Mouse (Mus musculus) retina, postnatal 1 day (tissue): ENCODE results near the gene Atg16l1.

Experiments
- DNase-seq: peaks from one replicate; pipeline ENCODE4 v3.0.0-alpha.2; 2012

Gene Atg16l1

GRCm38 (mm10) chr1:87755641-87756470, at the start of gene Atg16l1:
Gene Atg16l1 (plus strand): TSS chr1:87755870.
- peak; percentile 97 for DNase-seq

- DNase-seq, result no peak
Measured at GRCm38 (mm10) chr1:87706361-87706760, 49.3 kb upstream of the Atg16l1 start.

- DNase-seq, result no peak
Measured at GRCm38 (mm10) chr1:87709020-87709419, 46.6 kb upstream of the Atg16l1 start.

DNA sequence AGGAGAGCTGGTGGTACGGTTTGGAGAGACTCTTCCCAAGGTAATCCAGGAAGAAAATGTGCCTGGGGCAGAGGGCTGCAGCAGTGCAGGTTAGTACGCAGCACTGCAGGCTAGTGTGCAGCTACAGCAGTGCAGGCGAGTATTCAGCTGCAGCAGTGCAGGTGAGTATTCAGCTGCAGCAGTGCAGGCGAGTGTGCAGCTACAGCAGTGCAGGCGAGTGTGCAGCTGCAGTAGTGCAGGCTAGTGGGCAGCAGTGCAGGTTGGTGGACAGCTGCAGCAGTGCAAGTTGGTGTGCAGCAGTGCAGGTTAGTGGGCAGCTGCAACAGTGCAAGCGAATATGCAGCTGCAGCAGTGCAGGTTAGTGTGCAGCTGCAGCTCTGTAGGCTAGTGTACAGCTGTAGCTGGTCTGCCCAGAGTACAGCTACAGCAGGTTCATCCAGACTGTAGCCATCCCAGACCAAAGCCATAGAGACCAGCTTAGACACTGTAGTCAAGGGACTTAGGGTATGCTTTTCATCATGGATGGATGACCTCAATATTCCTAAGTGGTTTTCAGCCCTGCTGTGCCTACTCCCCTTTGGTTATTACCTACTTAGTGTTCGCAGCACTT, 45.9 kb upstream of the Atg16l1 start:
- DNase-seq, result peak; percentile 18

GRCm38 (mm10) chr1:87711938-87712613, 43.6 kb upstream of the Atg16l1 start:
- no peak for DNase-seq

- DNase-seq, result no peak
Measured at GRCm38 (mm10) chr1:87712614-87712971, 43.1 kb upstream of the Atg16l1 start.

- DNase-seq, result peak; percentile 37
Measured at GRCm38 (mm10) chr1:87721382-87721781, 34.3 kb upstream of the Atg16l1 start.

- DNase-seq, result no peak
Measured at GRCm38 (mm10) chr1:87722081-87722480, 33.6 kb upstream of the Atg16l1 start.

- DNase-seq, result no peak
Measured at GRCm38 (mm10) chr1:87723351-87723750, 32.3 kb upstream of the Atg16l1 start.

DNA sequence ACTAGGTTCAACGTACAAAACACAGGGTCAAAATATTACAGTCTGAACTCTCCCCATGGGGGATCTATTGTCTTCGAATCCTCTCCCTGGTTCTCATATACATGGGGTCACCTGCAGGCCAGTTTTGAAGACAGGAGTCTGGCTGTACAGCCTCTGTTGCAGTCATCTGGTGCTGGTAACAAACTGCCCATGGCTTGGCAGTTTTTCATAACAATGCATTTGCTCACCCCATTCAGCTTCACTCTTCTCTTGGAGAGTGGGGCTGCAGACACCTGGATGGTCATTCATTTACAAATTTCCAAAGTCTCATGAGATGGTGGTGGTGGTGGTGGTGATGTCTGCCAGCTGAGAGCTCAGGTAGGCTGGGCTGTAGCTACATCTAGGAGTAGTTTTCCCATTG, 26.6 kb upstream of the Atg16l1 start:
- DNase-seq, result no peak

GRCm38 (mm10) chr1:87729850-87730249, 25.8 kb upstream of the Atg16l1 start:
- DNase-seq, result no peak

DNA sequence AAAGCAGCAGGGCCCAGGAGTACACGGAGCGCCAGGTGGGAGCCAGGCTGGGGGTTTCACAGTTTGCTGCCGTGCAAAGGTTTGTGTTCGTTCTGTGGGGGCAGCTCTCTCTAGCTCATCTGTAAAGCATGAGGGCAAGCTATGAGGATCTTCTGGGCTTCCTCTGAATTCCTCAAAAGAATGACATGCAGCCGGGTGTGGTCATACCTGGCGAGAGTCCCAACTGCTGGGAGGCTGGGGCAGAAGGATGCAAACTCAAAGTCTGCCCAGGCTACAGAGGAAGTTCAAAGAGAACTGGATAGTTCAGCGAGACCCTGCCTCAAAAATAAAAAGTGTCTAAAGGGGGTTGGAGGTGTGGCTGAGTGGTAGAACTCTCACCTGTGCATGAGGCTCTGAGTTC, 25.4 kb upstream of the Atg16l1 start:
- DNase-seq, result no peak

DNA sequence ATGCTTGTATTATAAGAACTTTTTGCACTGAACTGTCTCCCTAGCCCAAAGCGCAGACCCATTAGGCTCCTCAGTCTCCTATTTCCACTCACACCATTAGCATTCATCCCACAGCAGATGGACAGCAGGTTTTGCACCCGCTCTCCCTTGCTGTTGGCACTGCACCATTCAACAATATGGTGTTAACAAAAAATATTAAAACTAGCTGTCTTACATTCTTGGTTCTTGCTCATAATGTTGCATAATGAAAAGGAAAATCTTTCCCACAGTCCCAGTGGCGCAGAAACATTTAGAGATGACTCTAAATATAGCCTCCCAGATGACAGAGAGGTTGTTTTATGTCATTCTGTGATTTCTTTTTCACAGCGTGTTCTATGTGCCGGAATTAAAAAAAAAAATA, 22.5 kb upstream of the Atg16l1 start:
- no peak for DNase-seq

DNA sequence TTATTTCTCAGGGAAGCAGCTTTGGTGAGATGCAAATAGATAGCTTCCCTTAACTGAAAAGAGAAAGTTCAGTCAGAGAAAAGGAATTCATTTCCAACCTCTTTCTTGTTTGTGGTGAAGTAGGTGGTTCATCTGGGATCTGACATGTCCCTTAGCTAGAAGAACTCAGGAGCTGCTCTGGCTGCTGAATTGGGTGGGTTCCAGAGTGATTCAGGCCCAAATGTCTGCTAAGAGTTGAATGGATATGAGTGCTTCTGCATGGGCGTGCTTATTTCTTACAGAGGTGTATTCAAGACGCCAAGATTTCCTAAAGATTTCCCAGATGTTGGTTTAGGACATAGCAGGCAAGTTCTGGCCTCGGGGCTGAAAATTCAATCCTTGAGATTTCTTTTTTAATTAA, 21.5 kb upstream of the Atg16l1 start:
- no peak for DNase-seq

GRCm38 (mm10) chr1:87740584-87741290, 14.9 kb upstream of the Atg16l1 start:
- no peak for DNase-seq

GRCm38 (mm10) chr1:87749360-87749973, 6.2 kb upstream of the Atg16l1 start:
- no peak for DNase-seq

DNA sequence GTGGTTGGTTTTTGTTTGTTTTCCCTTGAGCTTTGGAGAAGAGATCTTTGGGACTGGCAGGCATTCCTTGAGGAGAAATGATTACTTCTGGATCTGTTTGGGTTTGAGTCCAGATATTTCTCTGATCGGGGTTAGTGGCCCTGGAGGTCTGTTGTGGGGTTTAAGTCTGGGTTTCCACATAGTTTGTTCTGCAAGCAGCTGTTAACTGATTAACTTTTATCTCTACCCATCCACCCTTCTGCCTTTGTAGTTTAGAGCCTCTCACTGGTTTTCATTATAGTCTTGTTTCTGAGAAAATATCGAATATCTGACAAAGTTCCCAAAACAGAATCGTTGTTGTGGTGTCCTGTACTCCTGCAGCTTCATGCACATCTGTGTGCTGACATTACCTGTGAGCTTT, 8.2 kb downstream of the Atg16l1 start:
- DNase-seq, result no peak

DNA sequence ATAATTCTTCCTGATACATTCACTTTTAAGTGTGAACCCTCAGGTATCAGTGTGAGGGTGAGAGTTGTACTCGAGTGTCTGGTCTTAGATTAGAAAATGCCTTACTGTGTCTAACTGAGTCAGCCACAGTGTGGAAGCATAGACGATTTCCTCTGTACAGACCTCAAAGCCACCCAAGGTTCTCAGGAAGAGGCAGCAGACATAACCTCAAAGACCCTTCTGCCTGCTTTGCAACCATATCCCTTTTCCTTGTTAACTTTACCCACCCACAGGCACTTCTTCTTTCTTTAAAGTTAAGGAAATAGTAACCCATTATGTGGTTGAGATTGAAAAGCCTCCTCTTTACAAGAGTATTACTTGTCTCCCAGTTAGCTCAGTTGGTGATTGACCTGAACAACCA, 10.1 kb downstream of the Atg16l1 start:
- no peak for DNase-seq

DNA sequence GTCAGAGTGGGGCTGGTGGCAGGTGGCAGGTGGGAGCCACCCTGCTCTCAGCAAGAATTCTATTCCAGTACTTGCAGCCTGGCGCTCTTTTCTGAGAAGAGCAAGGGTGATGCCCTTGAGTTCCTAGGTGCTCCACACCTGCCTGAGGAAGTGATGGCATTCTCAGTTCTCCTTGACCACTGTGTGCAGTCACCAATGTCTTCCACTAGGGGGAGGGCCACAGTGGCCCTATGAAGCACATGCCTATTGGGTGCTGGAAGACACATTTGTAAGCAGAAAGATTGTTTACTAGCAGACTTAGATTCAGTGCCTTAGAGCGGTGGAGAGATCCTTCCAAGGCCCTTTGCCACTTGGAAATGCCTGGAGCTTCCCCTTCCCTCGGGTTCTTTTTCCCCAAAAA, 10.6 kb downstream of the Atg16l1 start:
- peak; percentile 17 for DNase-seq

DNA sequence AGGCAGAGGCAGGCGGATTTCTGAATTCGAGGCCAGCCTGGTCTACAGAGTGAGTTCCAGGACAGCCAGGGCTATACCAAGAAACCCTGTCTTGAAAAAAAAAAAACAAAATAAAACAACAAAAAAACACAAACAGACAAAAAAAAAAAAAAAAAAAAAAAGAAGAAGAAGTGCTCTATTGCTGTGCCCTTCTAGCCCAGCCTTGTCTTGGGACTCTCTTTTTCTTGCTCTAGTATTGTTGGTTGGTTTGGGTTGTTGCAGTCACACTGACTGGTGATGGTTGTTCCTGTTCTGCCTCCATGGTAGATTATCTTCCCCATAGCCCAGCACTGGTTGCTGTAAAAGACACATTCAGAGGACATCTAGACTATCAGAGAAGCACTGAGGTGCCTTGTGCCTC, 13.6 kb downstream of the Atg16l1 start:
- DNase-seq, result no peak

DNA sequence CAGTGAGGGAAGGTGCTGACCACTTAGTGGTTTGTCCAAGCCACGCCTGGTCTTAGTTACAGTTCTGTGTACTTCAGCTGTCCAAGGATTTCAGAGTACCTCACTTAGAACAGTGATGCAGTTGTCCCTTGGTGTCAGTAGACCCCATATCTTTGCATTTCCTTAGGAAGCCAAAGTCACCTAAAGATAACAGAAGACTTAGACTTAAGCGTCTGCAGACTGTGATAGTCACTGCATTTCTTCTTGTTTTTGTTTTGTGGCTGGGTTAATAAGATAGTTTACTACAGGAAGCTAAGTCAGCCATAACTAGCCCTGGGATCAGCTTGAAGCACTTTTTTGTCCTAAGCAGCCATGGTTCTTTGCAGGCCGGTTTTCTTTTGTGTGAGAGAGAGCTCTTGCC, 14.8 kb downstream of the Atg16l1 start:
- DNase-seq, result no peak

DNA sequence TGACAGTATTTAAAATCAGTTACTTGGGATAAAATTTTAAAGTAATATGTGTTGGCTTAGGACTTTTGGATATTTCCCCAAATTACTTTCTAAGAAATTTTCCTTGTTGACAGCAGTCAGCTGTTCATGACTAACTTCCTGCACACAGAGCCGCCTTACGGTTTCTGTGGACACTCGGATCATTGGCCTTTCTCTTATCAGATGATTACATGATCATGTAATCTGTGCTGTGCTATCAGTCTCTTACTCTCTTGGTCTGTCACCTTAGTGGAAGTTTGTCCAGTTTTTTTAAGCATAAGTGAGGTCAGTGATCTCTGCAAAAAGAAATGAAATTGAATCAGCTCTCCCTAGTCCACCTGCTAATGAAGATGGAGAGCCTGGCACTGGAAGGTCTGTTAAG, 16.1 kb downstream of the Atg16l1 start:
- no peak for DNase-seq

GRCm38 (mm10) chr1:87773336-87773735, 17.7 kb downstream of the Atg16l1 start:
- DNase-seq, result no peak
